Mouse (Mus musculus) myocyte (in vitro differentiated cells): Measurements from ENCODE around the gene Olfr112.

Source experiments
- MAX ChIP-seq: IDR thresholded peaks from one replicate; pipeline ENCODE4 v1.6.1; 2011; ENCODE audit warnings: low read depth, mild to moderate bottlenecking, control low read depth
- MYOG ChIP-seq, 3 experiments: IDR thresholded peaks; one replicate each; pipeline ENCODE4 v1.6.1; 2011; ENCODE audit warnings: control low read depth in 2 of 3, low read depth in 2 of 3, mild to moderate bottlenecking in 2 of 3; ENCODE audit not compliant: insufficient read length in 2 of 3, control insufficient read depth in 1 of 3, insufficient read depth in 1 of 3
- POLR2A ChIP-seq: IDR thresholded peaks from one replicate; pipeline ENCODE4 v1.6.1; 2011; ENCODE audit warnings: low read depth, mild to moderate bottlenecking, control low read depth, moderate library complexity; ENCODE audit not compliant: insufficient read length
- SRF ChIP-seq: IDR thresholded peaks from one replicate; pipeline ENCODE4 v1.6.1; 2011; ENCODE audit warnings: low read depth; ENCODE audit not compliant: control insufficient read depth, insufficient read length
- TCF12 ChIP-seq: IDR thresholded peaks from one replicate; pipeline ENCODE4 v1.6.1; 2011; ENCODE audit warnings: mild to moderate bottlenecking, control low read depth; ENCODE audit not compliant: poor library complexity, insufficient read depth, severe bottlenecking
- USF1 ChIP-seq: IDR thresholded peaks from one replicate; pipeline ENCODE4 v1.6.1; 2011; ENCODE audit warnings: low read depth, mild to moderate bottlenecking, control low read depth, moderate library complexity

DNA sequence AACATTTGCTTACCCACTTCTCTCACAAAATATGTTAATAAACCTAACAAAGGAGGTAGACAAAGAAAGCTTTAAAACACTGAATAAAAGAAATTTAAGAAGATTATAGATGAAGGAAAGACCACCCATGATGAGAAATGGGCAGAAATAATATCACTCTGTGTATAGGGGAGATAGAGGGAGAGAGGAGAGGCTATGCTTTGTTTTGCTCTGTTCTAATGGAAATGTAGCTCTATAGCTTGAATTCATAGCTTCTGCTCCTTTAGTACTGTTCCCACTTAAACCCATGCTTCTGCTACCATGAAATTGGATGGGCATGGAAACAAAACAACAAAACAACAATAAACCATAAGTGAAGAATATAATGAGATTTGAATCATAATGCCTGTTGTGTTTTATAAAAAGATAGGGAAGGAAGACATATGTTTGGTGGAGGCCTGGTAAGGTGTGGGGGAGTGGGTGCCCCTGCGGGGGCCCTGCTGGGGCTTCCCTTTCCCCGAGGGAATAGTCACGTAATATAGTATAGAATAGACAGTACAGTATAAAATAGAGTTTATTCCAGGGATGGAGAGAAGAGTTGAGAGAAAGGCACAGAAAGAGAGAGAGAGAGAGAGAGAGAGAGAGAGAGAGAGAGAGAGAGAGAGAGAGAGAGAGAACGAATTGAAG lies 27.7 kb downstream of the Olfr112 start:
- TF ChIP-seq POLR2A, result no peak
- no peak for TF ChIP-seq MAX
- no peak for TF ChIP-seq USF1
- TF ChIP-seq SRF, result no peak
- no peak for TF ChIP-seq TCF12
- no peak for TF ChIP-seq MYOG (IDR thresholded peaks at IDR 0.05; ENCODE audit: control insufficient read depth in 1 of 3, insufficient read depth in 1 of 3, insufficient read length in 2 of 3, low read depth in 2 of 3)
